Mouse (Mus musculus): ENCODE measurements around the gene Lrp4. TPM values are rescaled to one million over a fixed set of nuclear protein-coding genes. Genes with fewer than 3 reads are reported as not detected.

The Lrp4 gene
- polyA plus RNA-seq, 1 experiment from 2014 or later = 5.1 TPM

- Histone ChIP-seq H3K4me1 (replicated peaks) (0 out of 2 replicates have a peak, but pooled peaks cover 2% of the 10 kb centered on the region), H3K27ac (replicated peaks) (no peak overlapping the region), H3K4me3 (no peak overlapping the region), H3K36me3 (no peaks in the 10 kb centered on the region), H3K9ac (no peak overlapping the region), H3K4me2 (no peak overlapping the region), H3K9me3 (no peaks in the 10 kb centered on the region), H3K27me3 (no peaks in the 10 kb centered on the region)
- no peak for ATAC-seq (ENCODE audit: low read depth)
- WGBS = 70% methylated on average over 5 of the region's 5 CpGs
Measured at GRCm38 (mm10) chr2:91437116-91437815, 20.0 kb upstream of the Lrp4 start.

GRCm38 (mm10) chr2:91439271-91439670 is 18.0 kb upstream of the Lrp4 start:
- no peak overlapping the region for H3K9ac ChIP-seq
- H3K36me3 ChIP-seq = no peaks in the 10 kb centered on the region
- H3K4me1 ChIP-seq (replicated peaks) = peaks cover 15% of the 10 kb centered on the region
- no peak overlapping the region for H3K4me3 ChIP-seq
- no peaks in the 10 kb centered on the region for H3K9me3 ChIP-seq
- no peak for ATAC-seq (ENCODE audit: low read depth)
- WGBS = 83% methylated on average over 10 of the region's 10 CpGs
- H3K27ac ChIP-seq (replicated peaks) = no peak overlapping the region
- no peak overlapping the region for H3K4me2 ChIP-seq
- no peaks in the 10 kb centered on the region for H3K27me3 ChIP-seq

GRCm38 (mm10) chr2:91439876-91440275 is 17.4 kb upstream of the Lrp4 start:
- no peak overlapping the region for H3K4me2 ChIP-seq
- no peak overlapping the region for H3K27ac ChIP-seq (replicated peaks)
- peaks cover 15% of the 10 kb centered on the region for H3K4me1 ChIP-seq (replicated peaks)
- 91% methylated on average over 1 of the region's 1 CpGs for WGBS
- H3K9me3 ChIP-seq = no peaks in the 10 kb centered on the region
- H3K27me3 ChIP-seq = no peaks in the 10 kb centered on the region
- H3K36me3 ChIP-seq = no peaks in the 10 kb centered on the region
- H3K4me3 ChIP-seq = no peak overlapping the region
- H3K9ac ChIP-seq = no peak overlapping the region
- no peak for ATAC-seq (ENCODE audit: low read depth)

- 88% methylated on average over 5 of the region's 5 CpGs for WGBS
- Histone ChIP-seq H3K4me1 (replicated peaks) (peaks cover 15% of the 10 kb centered on the region), H3K9me3 (no peaks in the 10 kb centered on the region), H3K27ac (replicated peaks) (no peak overlapping the region), H3K4me2 (no peak overlapping the region), H3K27me3 (no peaks in the 10 kb centered on the region), H3K9ac (no peak overlapping the region), H3K36me3 (no peaks in the 10 kb centered on the region), H3K4me3 (no peak overlapping the region)
- ATAC-seq (ENCODE audit: low read depth) = no peak
Measured at GRCm38 (mm10) chr2:91440686-91441085, 16.6 kb upstream of the Lrp4 start.

- peaks cover 15% of the 10 kb centered on the region for H3K4me1 ChIP-seq (replicated peaks)
- no peak overlapping the region for H3K27ac ChIP-seq (replicated peaks)
- no peaks in the 10 kb centered on the region for H3K36me3 ChIP-seq
- H3K9ac ChIP-seq = no peak overlapping the region
- H3K27me3 ChIP-seq = no peaks in the 10 kb centered on the region
- no peak overlapping the region for H3K4me3 ChIP-seq
- ATAC-seq (ENCODE audit: low read depth) = no peak
- H3K9me3 ChIP-seq = no peaks in the 10 kb centered on the region
- WGBS = 74% methylated on average over 2 of the region's 2 CpGs
- no peak overlapping the region for H3K4me2 ChIP-seq
Measured at GRCm38 (mm10) chr2:91441715-91442114, 15.6 kb upstream of the Lrp4 start.

- no peak for ATAC-seq (ENCODE audit: low read depth)
- Histone ChIP-seq H3K27me3 (no peaks in the 10 kb centered on the region), H3K27ac (replicated peaks) (no peak overlapping the region), H3K9me3 (peaks cover under 1% of the 10 kb centered on the region; the same call in 1 of the 2 replicates), H3K36me3 (no peaks in the 10 kb centered on the region), H3K4me1 (replicated peaks) (peaks cover 15% of the 10 kb centered on the region), H3K4me3 (no peak overlapping the region), H3K4me2 (no peak overlapping the region), H3K9ac (no peak overlapping the region)
- whole genome bisulfite sequencing = 60% methylated on average over 1 of the region's 1 CpGs
Measured at GRCm38 (mm10) chr2:91442241-91442640, 15.1 kb upstream of the Lrp4 start.

- peak within 1 kb of the TSS; percentile 76 for H3K9ac ChIP-seq
- H3K27ac ChIP-seq (replicated peaks) = peak within 1 kb of the TSS; percentile 86
- no peaks in the 10 kb centered on the region for H3K27me3 ChIP-seq
- peak within 1 kb of the TSS; percentile 56 for H3K4me2 ChIP-seq
- peaks cover 15% of the 10 kb centered on the region for H3K4me1 ChIP-seq (replicated peaks)
- H3K4me3 ChIP-seq = peak within 1 kb of the TSS; percentile 68
- H3K9me3 ChIP-seq = peaks cover 2% of the 10 kb centered on the region; the same call in 1 of the 2 replicates
- H3K36me3 ChIP-seq = no peaks in the 10 kb centered on the region
- WGBS = 1% methylated on average over 19 of the region's 19 CpGs
- ATAC-seq (ENCODE audit: low read depth) = peak; percentile 96
Measured at GRCm38 (mm10) chr2:91444286-91444892, 12.9 kb upstream of the Lrp4 start, which contains the start of gene 1110051M20Rik. Gene 1110051M20Rik, minus strand, starts transcription at chr2:91444704.

- Histone ChIP-seq H3K4me3 (no peak overlapping the region), H3K4me2 (no peak overlapping the region), H3K4me1 (replicated peaks) (0 out of 2 replicates have a peak, but pooled peaks cover 5% of the 10 kb centered on the region), H3K27ac (replicated peaks) (no peak overlapping the region), H3K27me3 (no peaks in the 10 kb centered on the region), H3K9ac (no peak overlapping the region), H3K36me3 (no peaks in the 10 kb centered on the region), H3K9me3 (peaks cover 2% of the 10 kb centered on the region; the same call in 1 of the 2 replicates)
- 27% methylated on average over 1 of the region's 1 CpGs for WGBS
- no peak for ATAC-seq (ENCODE audit: low read depth)
Measured at GRCm38 (mm10) chr2:91449662-91450061, 7.6 kb upstream of the Lrp4 start.

- Histone ChIP-seq H3K27me3 (no peaks in the 10 kb centered on the region), H3K27ac (replicated peaks) (no peak overlapping the region), H3K4me2 (no peak overlapping the region), H3K4me3 (no peak overlapping the region), H3K9me3 (peaks cover 2% of the 10 kb centered on the region; the same call in 1 of the 2 replicates), H3K4me1 (replicated peaks) (0 out of 2 replicates have a peak, but pooled peaks cover 5% of the 10 kb centered on the region), H3K36me3 (no peaks in the 10 kb centered on the region), H3K9ac (no peak overlapping the region)
- no peak for ATAC-seq (ENCODE audit: low read depth)
- WGBS = 76% methylated on average over 9 of the region's 9 CpGs
Measured at GRCm38 (mm10) chr2:91450316-91450715, 7.0 kb upstream of the Lrp4 start.

GRCm38 (mm10) chr2:91452658-91453057 is 4.7 kb upstream of the Lrp4 start:
- H3K4me1 ChIP-seq (replicated peaks) = peaks cover 14% of the 10 kb centered on the region
- WGBS = 40% methylated on average over 8 of the region's 8 CpGs
- ATAC-seq (ENCODE audit: low read depth) = no peak
- no peak overlapping the region for H3K27ac ChIP-seq (replicated peaks)
- H3K4me2 ChIP-seq = peak overlapping the region; percentile 18; the same call in 1 of the 2 replicates
- 0 out of 2 replicates have a peak, but pooled peaks cover 6% of the 10 kb centered on the region for H3K27me3 ChIP-seq
- H3K9me3 ChIP-seq = no peaks in the 10 kb centered on the region
- H3K36me3 ChIP-seq = no peaks in the 10 kb centered on the region
- no peak overlapping the region for H3K9ac ChIP-seq
- H3K4me3 ChIP-seq = no peak overlapping the region

- Histone ChIP-seq H3K9ac (no peak overlapping the region), H3K27me3 (peaks cover 8% of the 10 kb centered on the region; the same call in 1 of the 2 replicates), H3K4me3 (no peak overlapping the region), H3K4me1 (replicated peaks) (peaks cover 22% of the 10 kb centered on the region), H3K9me3 (no peaks in the 10 kb centered on the region), H3K36me3 (no peaks in the 10 kb centered on the region), H3K27ac (replicated peaks) (no peak overlapping the region), H3K4me2 (no peak overlapping the region)
- WGBS = 80% methylated on average over 9 of the region's 9 CpGs
- ATAC-seq (ENCODE audit: low read depth) = no peak
Measured at GRCm38 (mm10) chr2:91453231-91454075, 3.9 kb upstream of the Lrp4 start.

- H3K36me3 ChIP-seq = no peaks in the 10 kb centered on the region
- H3K27ac ChIP-seq (replicated peaks) = no peak overlapping the region
- peaks cover 32% of the 10 kb centered on the region for H3K4me1 ChIP-seq (replicated peaks)
- no peak for ATAC-seq (ENCODE audit: low read depth)
- no peak overlapping the region for H3K4me2 ChIP-seq
- H3K27me3 ChIP-seq = peaks cover 14% of the 10 kb centered on the region; the same call in 1 of the 2 replicates
- H3K9me3 ChIP-seq = no peaks in the 10 kb centered on the region
- no peak overlapping the region for H3K4me3 ChIP-seq
- no peak overlapping the region for H3K9ac ChIP-seq
- 90% methylated on average over 3 of the region's 3 CpGs for WGBS
Measured at GRCm38 (mm10) chr2:91454434-91454833, 2.9 kb upstream of the Lrp4 start.
